Mouse (Mus musculus) hindbrain, postnatal 0 days (tissue): ENCODE measurements around the gene Sugp1. TPM values are rescaled to one million over a fixed set of nuclear protein-coding genes. Genes with fewer than 3 reads are reported as not detected.
A peak's percentile ranks its signal among the peaks of the same experiment; 100 is the strongest.

Experiments
- ATAC-seq: fragments of 200-750 bp; cut with Nextera tagmentation; 2 replicates; pipeline ENCODE4 v1.8.0; 2017; ENCODE audit warnings: mild to moderate bottlenecking, moderate TSS enrichment, moderate library complexity
- DNase-seq: peaks from one replicate; pipeline ENCODE4 v3.0.0-alpha.2; 2015; ENCODE audit warnings: low spot score
- H3K27ac ChIP-seq: fragments of 300-500 bp; sonication (generic); 2 replicates; pipeline ENCODE4 v1.5.1; 2014; ENCODE audit warnings: mild to moderate bottlenecking
- H3K27me3 ChIP-seq: fragments of 300-500 bp; sonication (generic); 2 replicates; pipeline ENCODE4 v1.6.1; 2014; ENCODE audit warnings: low read length, mixed read lengths; ENCODE audit not compliant: insufficient read depth
- H3K36me3 ChIP-seq: fragments of 300-500 bp; sonication (generic); 2 replicates; pipeline ENCODE4 v1.6.1; 2014; ENCODE audit warnings: low read length, mixed read lengths; ENCODE audit not compliant: insufficient read depth
- H3K4me1 ChIP-seq: fragments of 300-500 bp; sonication (generic); 2 replicates; pipeline ENCODE4 v1.6.1; 2014; ENCODE audit warnings: antibody characterized with exemption, low read length, mixed read lengths; ENCODE audit not compliant: insufficient read depth
- H3K4me2 ChIP-seq: fragments of 300-500 bp; sonication (generic); 2 replicates; pipeline ENCODE4 v1.6.1; 2014; ENCODE audit warnings: low read depth, mild to moderate bottlenecking, low read length, moderate library complexity, mixed read lengths
- H3K4me3 ChIP-seq: fragments of 300-500 bp; sonication (generic); 2 replicates; pipeline ENCODE4 v1.5.1; 2014; ENCODE audit warnings: low read length
- H3K9ac ChIP-seq: fragments of 300-500 bp; sonication (generic); replicated peaks from 2 replicates; pipeline ENCODE4 v1.6.1; 2014; ENCODE audit warnings: mild to moderate bottlenecking, low read length, moderate library complexity, mixed read lengths
- H3K9me3 ChIP-seq: fragments of 300-500 bp; sonication (generic); 2 replicates; pipeline ENCODE4 v1.6.1; 2016; ENCODE audit warnings: low read length, mixed read lengths
- CTCF ChIP-seq: IDR thresholded peaks from 2 replicates; pipeline ENCODE4 v1.5.1; 2016; ENCODE audit warnings: antibody characterized with exemption, control low read depth, low read depth
- WGBS: fragments of 180-500 bp; shearing (Covaris S2); extraction: QIAGEN DNeasy Blood & Tissue Kit; methylation state at CpG from one replicate; pipeline ENCODE4 v1.1.7; 2014; 5-methylcytosine and 5-hydroxymethylcytosine counted together
- microRNA-seq, 2 experiments: library from miRNA; unstranded; fragments of <30 nt; microRNA quantifications; one replicate each; pipeline ENCODE4; 2016
- polyA plus RNA-seq: library from polyadenylated mRNA; unstranded; fragments of >200 nt; fragmentation: Nextera tagmentation; extraction: Ambion mirVana; gene quantifications from 2 replicates; pipeline ENCODE4 v1.2.1, GENCODE M21; 2015
- total RNA-seq: library from RNA; depleted of rRNA; stranded (reverse); fragments of >200 nt; gene quantifications from 2 replicates; pipeline ENCODE4 v1.2.3, GENCODE M21; 2014; rRNA removed

The Sugp1 gene
- total and polyA plus RNA-seq, 2 experiments from 2014 or later, result 15.1 to 42.9 TPM

GRCm38 (mm10) chr8:70118726-70119700 is 76.4 kb downstream of the Sugp1 start:
- no peaks in the 10 kb centered on the region for H3K27me3 ChIP-seq
- peaks cover 7% of the 10 kb centered on the region; the same call in 1 of the 2 replicates for H3K4me1 ChIP-seq
- H3K36me3 ChIP-seq, result peaks cover 6% of the 10 kb centered on the region; the same call in 1 of the 2 replicates
- H3K27ac ChIP-seq, result peak overlapping the region; percentile 93
- DNase-seq (peak; percentile 88), ATAC-seq (peak; percentile 83)
- peak overlapping the region; percentile 71 for H3K9ac ChIP-seq
- H3K9me3 ChIP-seq, result no peaks in the 10 kb centered on the region
- peak overlapping the region; percentile 65 for H3K4me3 ChIP-seq
- peak; percentile 59 for TF ChIP-seq CTCF
- 2% methylated on average over 17 of the region's 17 CpGs for WGBS
- peak overlapping the region; percentile 84 for H3K4me2 ChIP-seq

- peak within 1 kb of the TSS; percentile 71 for H3K9ac ChIP-seq
- H3K27ac ChIP-seq, result peak within 1 kb of the TSS; percentile 93
- no peaks in the 10 kb centered on the region for H3K9me3 ChIP-seq
- H3K27me3 ChIP-seq, result no peaks in the 10 kb centered on the region
- H3K36me3 ChIP-seq, result no peaks in the 10 kb centered on the region; the same call in 1 of the 2 replicates
- ATAC-seq, result peak; percentile 66
- peak; percentile 95 for DNase-seq
- peak within 1 kb of the TSS; percentile 84 for H3K4me2 ChIP-seq
- TF ChIP-seq CTCF, result no peak
- peak within 1 kb of the TSS; percentile 65 for H3K4me3 ChIP-seq
- under 1% methylated on average over 19 of the region's 19 CpGs for WGBS
- H3K4me1 ChIP-seq, result peaks cover 7% of the 10 kb centered on the region; the same call in 1 of the 2 replicates
Observed at GRCm38 (mm10) chr8:70120667-70121066, 78.1 kb downstream of the Sugp1 start, which contains the start of gene Ncan. Gene Ncan (minus strand): TSS chr8:70120873.

Small RNA genes lying within 50 kb of the gene (microRNA-seq; reads per million reads assigned to microRNA genes)
- 0.72 to 3.7 reads per million in 2 experiments for gene Mir7066

Other genes with a start within 250 kb of the Sugp1 start
- 28.8 and 42.7 TPM in 2 replicates for gene Gmip, start 234.1 kb upstream of the Sugp1 start, total RNA-seq
- 23.6 and 27.9 TPM in 2 replicates for gene Gmip, start 234.1 kb upstream of the Sugp1 start, polyA plus RNA-seq
- gene Lpar2, start 220.4 kb upstream of the Sugp1 start, total RNA-seq, result 5.2 and 5.4 TPM in 2 replicates
- 0.45 and 0.50 TPM in 2 replicates for gene Lpar2, start 220.4 kb upstream of the Sugp1 start, polyA plus RNA-seq
- 46.5 and 86.4 TPM in 2 replicates for gene Pbx4, start 210.3 kb upstream of the Sugp1 start, total RNA-seq
- gene Pbx4, start 210.3 kb upstream of the Sugp1 start, polyA plus RNA-seq, result 81.9 and 88.5 TPM in 2 replicates
- gene Cilp2, start 155.1 kb upstream of the Sugp1 start, total RNA-seq, result 14.3 and 19.2 TPM in 2 replicates
- gene Cilp2, start 155.1 kb upstream of the Sugp1 start, polyA plus RNA-seq, result 6.9 and 7.2 TPM in 2 replicates
- gene Tssk6, start 140.6 kb upstream of the Sugp1 start, total RNA-seq, result 1.6 and 1.8 TPM in 2 replicates
- gene Tssk6, start 140.6 kb upstream of the Sugp1 start, polyA plus RNA-seq, result 3.7 and 4.3 TPM in 2 replicates
- 61.0 and 91.4 TPM in 2 replicates for gene Ndufa13, start 140.3 kb upstream of the Sugp1 start, total RNA-seq
- 269 and 275 TPM in 2 replicates for gene Ndufa13, start 140.3 kb upstream of the Sugp1 start, polyA plus RNA-seq
- 8.4 and 10.7 TPM in 2 replicates for gene Yjefn3, start 140.1 kb upstream of the Sugp1 start, total RNA-seq
- 13.3 and 13.8 TPM in 2 replicates for gene Yjefn3, start 140.1 kb upstream of the Sugp1 start, polyA plus RNA-seq
- gene Gatad2a, start 46.4 kb upstream of the Sugp1 start, total RNA-seq, result 38.4 and 41.9 TPM in 2 replicates
- 23.4 and 23.6 TPM in 2 replicates for gene Gatad2a, start 46.4 kb upstream of the Sugp1 start, polyA plus RNA-seq
- 155 and 172 TPM in 2 replicates for gene Mau2, start 79 bp upstream of the Sugp1 start, total RNA-seq
- gene Mau2, start 79 bp upstream of the Sugp1 start, polyA plus RNA-seq, result 50.1 and 50.3 TPM in 2 replicates
- 0.25 TPM in 1 of 2 replicates, not detected in the other for gene Tm6sf2, start 30.1 kb downstream of the Sugp1 start, total RNA-seq
- gene Tm6sf2, start 30.1 kb downstream of the Sugp1 start, polyA plus RNA-seq, result 0.19 and 0.37 TPM in 2 replicates
- gene Hapln4, start 40.6 kb downstream of the Sugp1 start, total RNA-seq, result 2.0 and 4.5 TPM in 2 replicates
- gene Hapln4, start 40.6 kb downstream of the Sugp1 start, polyA plus RNA-seq, result 2.5 and 2.9 TPM in 2 replicates
- 429 and 473 TPM in 2 replicates for gene Ncan, start 78.1 kb downstream of the Sugp1 start, total RNA-seq
- gene Ncan, start 78.1 kb downstream of the Sugp1 start, polyA plus RNA-seq, result 155 and 183 TPM in 2 replicates
- gene Nr2c2ap, start 88.5 kb downstream of the Sugp1 start, total RNA-seq, result 6.1 and 9.4 TPM in 2 replicates
- 48.5 and 50.2 TPM in 2 replicates for gene Nr2c2ap, start 88.5 kb downstream of the Sugp1 start, polyA plus RNA-seq
- 13.8 and 20.5 TPM in 2 replicates for gene Rfxank, start 96.3 kb downstream of the Sugp1 start, total RNA-seq
- gene Rfxank, start 96.3 kb downstream of the Sugp1 start, polyA plus RNA-seq, result 8.4 and 9.7 TPM in 2 replicates
- gene Borcs8, start 96.7 kb downstream of the Sugp1 start, total RNA-seq, result 71.4 and 74.0 TPM in 2 replicates
- 47.5 and 55.0 TPM in 2 replicates for gene Borcs8, start 96.7 kb downstream of the Sugp1 start, polyA plus RNA-seq
- 0.40 and 0.52 TPM in 2 replicates for gene Mef2b, start 96.9 kb downstream of the Sugp1 start, total RNA-seq
- 0.90 and 1.1 TPM in 2 replicates for gene Mef2b, start 96.9 kb downstream of the Sugp1 start, polyA plus RNA-seq
- gene Tmem161a, start 129.5 kb downstream of the Sugp1 start, total RNA-seq, result 53.7 and 72.4 TPM in 2 replicates
- 45.2 and 46.4 TPM in 2 replicates for gene Tmem161a, start 129.5 kb downstream of the Sugp1 start, polyA plus RNA-seq
- 12.0 and 17.1 TPM in 2 replicates for gene Slc25a42, start 169.5 kb downstream of the Sugp1 start, total RNA-seq
- gene Slc25a42, start 169.5 kb downstream of the Sugp1 start, polyA plus RNA-seq, result 8.2 and 8.3 TPM in 2 replicates
- 123 and 128 TPM in 2 replicates for gene Sugp2, start 191.4 kb downstream of the Sugp1 start, total RNA-seq
- 56.7 and 61.4 TPM in 2 replicates for gene Sugp2, start 191.4 kb downstream of the Sugp1 start, polyA plus RNA-seq
- gene Armc6, start 191.7 kb downstream of the Sugp1 start, total RNA-seq, result 108 TPM in 2 replicates
- 96.4 and 102 TPM in 2 replicates for gene Armc6, start 191.7 kb downstream of the Sugp1 start, polyA plus RNA-seq
- gene Homer3, start 240.0 kb downstream of the Sugp1 start, total RNA-seq, result 40.3 and 42.3 TPM in 2 replicates
- 20.4 and 21.2 TPM in 2 replicates for gene Homer3, start 240.0 kb downstream of the Sugp1 start, polyA plus RNA-seq